8 mouse cellular contexts compared by ENCODE assay signal in the genomic region with DNA sequence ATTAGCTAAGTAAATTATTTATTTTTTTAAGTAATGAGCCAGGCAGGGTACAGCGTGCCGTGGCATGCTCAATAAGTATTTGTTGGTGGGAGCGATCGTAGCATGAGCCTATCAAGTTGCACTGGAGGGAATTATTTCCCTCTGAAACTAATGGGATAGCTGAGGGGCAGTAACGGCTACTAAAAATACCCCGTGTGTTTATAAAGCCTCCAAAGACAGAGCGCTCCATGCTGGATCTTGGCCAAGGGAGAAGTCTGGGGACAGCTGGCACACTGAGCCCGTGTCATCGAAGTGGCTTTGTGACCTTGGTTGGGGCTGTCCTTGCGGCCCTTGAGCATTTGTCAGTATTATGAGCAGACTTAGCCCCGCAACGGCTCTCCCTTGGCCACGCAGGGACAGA. TPM values are rescaled to one million over a fixed set of nuclear protein-coding genes. Genes with fewer than 3 reads are reported as not detected.
DNase-seq lines count a peak whose midpoint lies in the region; ATAC-seq lines count a peak whose summit lies in the region.

No protein-coding gene starts in this region.

- no peak for ATAC-seq in erythroblast, adult 5-6 weeks (replicated peaks; ENCODE audit: low FRiP score, poor library complexity, severe bottlenecking)
- ATAC-seq in activated CD4-positive, CD25-positive, alpha-beta regulatory T cell, adult 4 months = no peak

- peak; percentile 98 for DNase-seq in heart, adult 11 months
- no peak for DNase-seq in heart, postnatal 25 days (ENCODE audit: low spot score)
- DNase-seq in brain, adult 2 months (ENCODE audit: low read depth, low spot score) = peak; percentile 63
- DNase-seq in heart, adult 18-20 months = peak; percentile 82 to 88
- peak; percentile 48 to 63 for DNase-seq in kidney, postnatal 4 days
- no peak for DNase-seq in spleen, adult 18-20 months

- intact Hi-C loops in heart, postnatal 25 days (cut with DNase I) = no loop called here

RNA-seq across cellular contexts. Expression of gene Parvb, which starts 19.4 kb away (rescaled TPM):
- 100 to 1,000 TPM; 147 to 154 TPM for total RNA-seq in heart, postnatal 25 days (2021)
- 100 to 1,000 TPM in 1 of 2 experiments, 10 to 100 TPM in 1; 89.9 to 103 TPM for total RNA-seq in heart, adult 18-20 months (2021)
- total RNA-seq in erythroblast, adult 5-6 weeks (2015; ENCODE audit: low replicate concordance) = 21.5 and 23.6 TPM in 2 replicates
- 12.1 and 15.3 TPM in 2 replicates for total RNA-seq in erythroblast, adult 5-6 weeks (2017; ENCODE audit: low replicate concordance)
- 1 to 10 TPM in 1 of 2 experiments, not detected in 1; 1.9 TPM for polyA plus RNA-seq in activated CD4-positive, CD25-positive, alpha-beta regulatory T cell, adult 4 months (2017; shearing (Covaris generic))

RNA-seq across cellular contexts. Expression of gene Samm50, which starts 59.2 kb away (rescaled TPM):
- 100 to 1,000 TPM; 264 to 267 TPM for total RNA-seq in heart, postnatal 25 days (2021)
- total RNA-seq in heart, adult 18-20 months (2021) = 100 to 1,000 TPM; 299 to 313 TPM
- 9.6 and 13.2 TPM in 2 replicates for total RNA-seq in erythroblast, adult 5-6 weeks (2015; ENCODE audit: low replicate concordance)
- 7.0 and 18.7 TPM in 2 replicates for total RNA-seq in erythroblast, adult 5-6 weeks (2017; ENCODE audit: low replicate concordance)
- polyA plus RNA-seq in activated CD4-positive, CD25-positive, alpha-beta regulatory T cell, adult 4 months (2017; shearing (Covaris generic)) = 10 to 100 TPM; 44.6 to 47.6 TPM

Comparison
In these comparisons a context has a peak if more than half of its experiments do, and no peak if none do; other contexts are left out.
1. DNase-seq: peak in heart, adult 11 months (single experiment), brain, adult 2 months (single experiment), heart, adult 18-20 months (2 of 2) and kidney, postnatal 4 days (2 of 2); none in heart, postnatal 25 days (single experiment) and spleen, adult 18-20 months (0 of 2).
2. RNA of gene Samm50, which starts 59.2 kb away (total RNA-seq): 299 to 313 TPM in heart, adult 18-20 months and 264 to 267 TPM in heart, postnatal 25 days; 7.0 to 18.7 TPM in erythroblast, adult 5-6 weeks; every median in the first group is over 10 times any median in the second.